Mouse (Mus musculus): ENCODE measurements at regions not wholly inside any gene's neighbourhood (a gene's known extent, or its start where the extent isn't known, plus 50 kb on each side); places are given as distances from the start of the nearest gene placed in this dataset.
"Not testable (repeated sequence)": the region's sequence is repeated elsewhere in the genome, so short reads cannot be mapped to it uniquely, and the experiment has no call there.

- intact Hi-C loops (cut with DNase I), result no loop called here
These were observed 228.1 kb upstream of the Tram1l1 start for GRCm38 (mm10) chr3:124092404-124093121.

GRCm38 (mm10) chr3:124113995-124114394, 206.7 kb upstream of the Tram1l1 start:
- intact Hi-C loops (cut with DNase I), result no loop called here
- no peak for DNase-seq (ENCODE audit: low spot score)

More at GRCm38 (mm10) chr3:124092404-124093121, 228.1 kb upstream of the Tram1l1 start:
- no peak for DNase-seq (ENCODE audit: low spot score)

- no peak for DNase-seq (ENCODE audit: low spot score)
- intact Hi-C loops (cut with DNase I), result no loop called here
These were observed 164.4 kb upstream of the Tram1l1 start for GRCm38 (mm10) chr3:124156255-124156654.

- intact Hi-C loops (cut with DNase I), result no loop called here
- no peak for DNase-seq (ENCODE audit: low spot score)
These were observed 162.6 kb upstream of the Tram1l1 start for GRCm38 (mm10) chr3:124157858-124158655.

GRCm38 (mm10) chr3:124193331-124193730, 127.3 kb upstream of the Tram1l1 start:
- intact Hi-C loops (cut with DNase I), result loop anchor here (2.0 kb wide), 1 partner anchor 15 kb away; no protein-coding TSS in a partner anchor
- not testable (repeated sequence) for DNase-seq (ENCODE audit: low spot score)

- DNase-seq (ENCODE audit: low spot score); intact Hi-C loops (cut with DNase I): not testable (repeated sequence)
These were observed 120.3 kb upstream of the Tram1l1 start for GRCm38 (mm10) chr3:124200226-124200940.

GRCm38 (mm10) chr3:124217131-124217530, 103.5 kb upstream of the Tram1l1 start:
- intact Hi-C loops (cut with DNase I), result no loop called here
- DNase-seq (ENCODE audit: low spot score), result no peak

- DNase-seq (ENCODE audit: low spot score), result no peak
- intact Hi-C loops (cut with DNase I), result no loop called here
These were observed 94.7 kb upstream of the Tram1l1 start for GRCm38 (mm10) chr3:124225982-124226381.

GRCm38 (mm10) chr3:124227701-124228100, 93.0 kb upstream of the Tram1l1 start:
- DNase-seq (ENCODE audit: low spot score), result no peak
- intact Hi-C loops (cut with DNase I), result no loop called here

GRCm38 (mm10) chr3:124240936-124241733, 79.5 kb upstream of the Tram1l1 start:
- DNase-seq (ENCODE audit: low spot score), result no peak
- intact Hi-C loops (cut with DNase I), result no loop called here

- no peak for DNase-seq (ENCODE audit: low spot score)
These were observed 79.0 kb upstream of the Tram1l1 start for GRCm38 (mm10) chr3:124241734-124242006.

GRCm38 (mm10) chr3:124262150-124262549, 58.5 kb upstream of the Tram1l1 start:
- no peak for DNase-seq (ENCODE audit: low spot score)
- intact Hi-C loops (cut with DNase I), result no loop called here

More at GRCm38 (mm10) chr3:124241734-124242006, 79.0 kb upstream of the Tram1l1 start:
- intact Hi-C loops (cut with DNase I), result no loop called here

- intact Hi-C loops (cut with DNase I), result no loop called here
- DNase-seq (ENCODE audit: low spot score), result no peak
These were observed 53.8 kb upstream of the Tram1l1 start for GRCm38 (mm10) chr3:124266821-124267220.

- no peak for DNase-seq (ENCODE audit: low spot score)
- intact Hi-C loops (cut with DNase I), result loop anchor here (10.0 kb wide), 1 partner anchor 576 kb away; the partner anchor contains the start of gene Ndst3
These were observed 50.1 kb upstream of the Tram1l1 start for GRCm38 (mm10) chr3:124270506-124270905.

Data from heart, postnatal 25 days (tissue).